Mouse (Mus musculus) v-Abl transformed pro-B cells (cell line): Measurements from ENCODE around the gene Dlst.

Experiments
- in situ Hi-C, 2 experiments: fragments of 400-800 bp; cut with MboI; formaldehyde crosslinking; loops; one replicate each; pipeline ENCODE4 v1.15.1; 2025; ENCODE audit not compliant: unreplicated experiment in 2 of 2

Dlst gene

GRCm38 (mm10) chr12:85110698-85111592, at the start of gene Dlst, which contains the start of gene Prox2:
Gene Dlst, plus strand, starts transcription at chr12:85110833.
Gene Prox2, minus strand, starts transcription at chr12:85110759.
- in situ Hi-C loops, result loop anchor here in 1 of 2 experiments (25.0 kb wide), 1 partner anchor 376 kb away; no protein-coding TSS in a partner anchor

- in situ Hi-C loops, result no loop called here
These were observed 39.6 kb upstream of the Dlst start for GRCm38 (mm10) chr12:85071043-85071442.

GRCm38 (mm10) chr12:85077100-85077499, 33.5 kb upstream of the Dlst start:
- in situ Hi-C loops, result no loop called here

- in situ Hi-C loops, result loop anchor here in 1 of 2 experiments (10.0 kb wide), 1 partner anchor 211 kb away; no protein-coding TSS in a partner anchor
These were observed 26.4 kb upstream of the Dlst start for GRCm38 (mm10) chr12:85084257-85084656.

GRCm38 (mm10) chr12:85084941-85085340, 25.7 kb upstream of the Dlst start:
- in situ Hi-C loops, result loop anchor here in 1 of 2 experiments (10.0 kb wide), 1 partner anchor 210 kb away; no protein-coding TSS in a partner anchor

- in situ Hi-C loops, result loop anchor here in 1 of 2 experiments (10.0 kb wide), 1 partner anchor 207 kb away; no protein-coding TSS in a partner anchor
These were observed 22.8 kb upstream of the Dlst start for GRCm38 (mm10) chr12:85087845-85088244.

GRCm38 (mm10) chr12:85091190-85091589, 19.4 kb upstream of the Dlst start:
- in situ Hi-C loops, result loop anchor here (5.0 kb wide), 1 partner anchor 41 kb away; no protein-coding TSS in a partner anchor

GRCm38 (mm10) chr12:85092214-85092613, 18.4 kb upstream of the Dlst start:
- in situ Hi-C loops, result loop anchor here (5.0 kb wide), 1 partner anchor 40 kb away; no protein-coding TSS in a partner anchor

- in situ Hi-C loops, result loop anchor here (5.0 kb wide), 1 partner anchor 38 kb away; no protein-coding TSS in a partner anchor
These were observed 16.6 kb upstream of the Dlst start for GRCm38 (mm10) chr12:85094010-85094409.

GRCm38 (mm10) chr12:85094706-85095105, 15.9 kb upstream of the Dlst start:
- in situ Hi-C loops, result loop anchor here (5.0 kb wide), 1 partner anchor 38 kb away; no protein-coding TSS in a partner anchor

GRCm38 (mm10) chr12:85095146-85095545, 15.5 kb upstream of the Dlst start:
- in situ Hi-C loops, result no loop called here

GRCm38 (mm10) chr12:85095859-85096258, 14.8 kb upstream of the Dlst start:
- in situ Hi-C loops, result no loop called here

- in situ Hi-C loops, result loop anchor here in 1 of 2 experiments (25.0 kb wide), 1 partner anchor 386 kb away; no protein-coding TSS in a partner anchor
These were observed 9.6 kb upstream of the Dlst start for GRCm38 (mm10) chr12:85101001-85101400.

- in situ Hi-C loops, result loop anchor here in 1 of 2 experiments (25.0 kb wide), 1 partner anchor 386 kb away; no protein-coding TSS in a partner anchor
These were observed 9.0 kb upstream of the Dlst start for GRCm38 (mm10) chr12:85101521-85102106.

GRCm38 (mm10) chr12:85103096-85103495, 7.5 kb upstream of the Dlst start:
- in situ Hi-C loops, result loop anchor here in 1 of 2 experiments (25.0 kb wide), 1 partner anchor 384 kb away; no protein-coding TSS in a partner anchor

- in situ Hi-C loops, result loop anchor here in 1 of 2 experiments (25.0 kb wide), 1 partner anchor 383 kb away; no protein-coding TSS in a partner anchor
These were observed 5.8 kb upstream of the Dlst start for GRCm38 (mm10) chr12:85104789-85105188.

- in situ Hi-C loops, result loop anchor here in 1 of 2 experiments (25.0 kb wide), 1 partner anchor 381 kb away; no protein-coding TSS in a partner anchor
These were observed 4.3 kb upstream of the Dlst start for GRCm38 (mm10) chr12:85106292-85106691.

- in situ Hi-C loops, result loop anchor here in 1 of 2 experiments (25.0 kb wide), 1 partner anchor 379 kb away; no protein-coding TSS in a partner anchor
These were observed 2.0 kb upstream of the Dlst start for GRCm38 (mm10) chr12:85108643-85109042.

GRCm38 (mm10) chr12:85109426-85109825, 1.2 kb upstream of the Dlst start:
- in situ Hi-C loops, result loop anchor here in 1 of 2 experiments (25.0 kb wide), 1 partner anchor 378 kb away; no protein-coding TSS in a partner anchor

GRCm38 (mm10) chr12:85110011-85110697, 479 bp upstream of the Dlst start:
- in situ Hi-C loops, result loop anchor here in 1 of 2 experiments (25.0 kb wide), 1 partner anchor 377 kb away; no protein-coding TSS in a partner anchor
